Mouse (Mus musculus) heart, adult 2 months (tissue): ENCODE measurements at regions not wholly inside any gene's neighbourhood (a gene's known extent, or its start where the extent isn't known, plus 50 kb on each side); places are given as distances from the start of the nearest gene placed in this dataset.

Source experiments
- CTCF ChIP-seq: fragments of 200-600 bp; IDR thresholded peaks from 2 replicates; pipeline ENCODE4 v1.8.1; 2022; ENCODE audit warnings: antibody characterized with exemption, mild to moderate bottlenecking, moderate library complexity
- EP300 ChIP-seq: fragments of 200-500 bp; IDR thresholded peaks from 2 replicates; pipeline ENCODE4 v1.6.1; 2011; ENCODE audit warnings: low read depth, low read length, control low read depth; ENCODE audit not compliant: insufficient read depth
- POLR2A ChIP-seq: fragments of 200-500 bp; IDR thresholded peaks from 2 replicates; pipeline ENCODE4 v1.6.1; 2011; ENCODE audit warnings: mild to moderate bottlenecking, low read depth, low read length, control low read depth; ENCODE audit not compliant: insufficient read depth

GRCm38 (mm10) chr2:45511791-45512190 lies 394.6 kb upstream of the Zeb2 start:
- TF ChIP-seq CTCF (no peak), POLR2A (no peak), EP300 (no peak)
